Mouse (Mus musculus) bone marrow macrophage, adult 2 months (primary cell): ENCODE results near the gene Rgs16.

Experiments used
- CTCF ChIP-seq: IDR thresholded peaks from 2 replicates; pipeline ENCODE4 v1.5.1; 2012; ENCODE audit warnings: low read depth, mild to moderate bottlenecking, low read length, moderate library complexity
- POLR2A ChIP-seq: IDR thresholded peaks from 2 replicates; pipeline ENCODE4 v1.6.1; 2012; ENCODE audit warnings: mild to moderate bottlenecking, low read depth, low read length, borderline replicate concordance

GRCm38 (mm10) chr1:153740775-153741400 lies 739 bp downstream of the Rgs16 start:
- TF ChIP-seq CTCF (no peak), POLR2A (no peak)
